Mouse (Mus musculus) liver, adult 2 months (tissue): ENCODE results near the gene Lyrm7. TPM values are rescaled to one million over a fixed set of nuclear protein-coding genes. Genes with fewer than 3 reads are reported as not detected.
A peak's percentile ranks its signal among the peaks of the same experiment; 100 is the strongest.

ENCODE experiments used
- DNase-seq: peaks from one replicate; pipeline ENCODE4 v3.0.0-alpha.2; 2011; ENCODE audit warnings: low read depth, low spot score; ENCODE audit errors: extremely low read depth
- H3K27ac ChIP-seq: fragments of 200-500 bp; replicated peaks from 2 replicates; pipeline ENCODE4 v1.5.1; 2012; ENCODE audit warnings: low read depth, mild to moderate bottlenecking, control low read depth, inconsistent platforms, low read length; ENCODE audit not compliant: insufficient read depth
- H3K27me3 ChIP-seq: fragments of 200-500 bp; 2 replicates; pipeline ENCODE4 v1.6.1; 2012; ENCODE audit warnings: mild to moderate bottlenecking, moderate library complexity, low read length, inconsistent platforms; ENCODE audit not compliant: control insufficient read depth, insufficient read depth
- H3K36me3 ChIP-seq: fragments of 200-500 bp; 2 replicates; pipeline ENCODE4 v1.6.1; 2012; ENCODE audit warnings: low read length, inconsistent platforms; ENCODE audit not compliant: control insufficient read depth, insufficient read depth
- H3K4me1 ChIP-seq: fragments of 200-500 bp; 2 replicates; pipeline ENCODE4 v1.6.1; 2011; ENCODE audit warnings: low read length; ENCODE audit not compliant: control insufficient read depth, insufficient read depth
- H3K4me3 ChIP-seq: fragments of 200-500 bp; 2 replicates; pipeline ENCODE4 v1.5.1; 2011; ENCODE audit warnings: low read depth, mild to moderate bottlenecking, control low read depth, low read length, moderate library complexity; ENCODE audit not compliant: insufficient read depth
- H3K79me2 ChIP-seq: fragments of 200-500 bp; 2 replicates; pipeline ENCODE4 v1.6.1; 2012; ENCODE audit warnings: inconsistent platforms, mild to moderate bottlenecking, low read length, moderate library complexity; ENCODE audit not compliant: control insufficient read depth, insufficient read depth
- H3K9ac ChIP-seq: fragments of 200-500 bp; 2 replicates; pipeline ENCODE4 v1.6.1; 2012; ENCODE audit warnings: low read depth, mild to moderate bottlenecking, control low read depth, inconsistent platforms, low read length
- CTCF ChIP-seq: fragments of 200-500 bp; IDR thresholded peaks from 2 replicates; pipeline ENCODE4 v1.5.1; 2011; ENCODE audit warnings: low read depth, low read length, control low read depth
- POLR2A ChIP-seq: fragments of 200-500 bp; IDR thresholded peaks from 2 replicates; pipeline ENCODE4 v1.6.1; 2011; ENCODE audit warnings: low read length, control low read depth; ENCODE audit not compliant: insufficient read depth; ENCODE audit errors: extremely low read depth
- WGBS: fragments of 180-500 bp; shearing (Covaris S2); methylation state at CpG from one replicate; pipeline ENCODE4 v1.1.7; 2018; 5-methylcytosine and 5-hydroxymethylcytosine counted together
- polyA plus RNA-seq: library from polyadenylated mRNA; depleted of rRNA; stranded (reverse); fragments of >200 nt; gene quantifications from 2 replicates; pipeline ENCODE4 v1.2.3, GENCODE M21; 2012
- total RNA-seq: library from RNA; depleted of rRNA; stranded (reverse); fragments of >200 nt; gene quantifications from 2 replicates; pipeline ENCODE4 v1.2.3, GENCODE M21; 2014

Gene Lyrm7
- total and polyA plus RNA-seq, 2 experiments: 1.2 to 1.8 TPM

GRCm38 (mm10) chr11:54879922-54880321 lies 19.2 kb upstream of the Lyrm7 start:
- TF ChIP-seq POLR2A (no peak), CTCF (no peak)
- no peaks in the 10 kb centered on the region for H3K27me3 ChIP-seq
- no peak overlapping the region for H3K4me3 ChIP-seq
- H3K4me1 ChIP-seq: peaks cover 4% of the 10 kb centered on the region; the same call in 1 of the 2 replicates
- H3K27ac ChIP-seq: no peak overlapping the region
- no peaks in the 10 kb centered on the region for H3K79me2 ChIP-seq
- WGBS: 74% methylated on average over 10 of the region's 10 CpGs
- no peaks in the 10 kb centered on the region for H3K36me3 ChIP-seq
- no peak overlapping the region for H3K9ac ChIP-seq
- no peak for DNase-seq

- H3K4me1 ChIP-seq: peaks cover 4% of the 10 kb centered on the region; the same call in 1 of the 2 replicates
- TF ChIP-seq POLR2A (no peak), CTCF (peak; percentile 36)
- WGBS: 37% methylated on average over 4 of the region's 4 CpGs
- no peak overlapping the region for H3K9ac ChIP-seq
- H3K4me3 ChIP-seq: no peak overlapping the region
- H3K27me3 ChIP-seq: no peaks in the 10 kb centered on the region
- peak; percentile 53 for DNase-seq
- H3K36me3 ChIP-seq: no peaks in the 10 kb centered on the region
- no peak overlapping the region for H3K27ac ChIP-seq
- no peaks in the 10 kb centered on the region for H3K79me2 ChIP-seq
Observed at GRCm38 (mm10) chr11:54879434-54879833, 18.7 kb upstream of the Lyrm7 start.

- WGBS: 73% methylated on average over 6 of the region's 6 CpGs
- no peaks in the 10 kb centered on the region for H3K79me2 ChIP-seq
Observed at GRCm38 (mm10) chr11:54878893-54879292, 18.2 kb upstream of the Lyrm7 start.

GRCm38 (mm10) chr11:54876031-54876430 lies 15.3 kb upstream of the Lyrm7 start:
- WGBS: 96% methylated on average over 5 of the region's 5 CpGs

More at GRCm38 (mm10) chr11:54878893-54879292, 18.2 kb upstream of the Lyrm7 start:
- Histone ChIP-seq H3K9ac (no peak overlapping the region), H3K27ac (no peak overlapping the region), H3K4me1 (peaks cover 4% of the 10 kb centered on the region; the same call in 1 of the 2 replicates), H3K27me3 (no peaks in the 10 kb centered on the region), H3K36me3 (peaks cover 2% of the 10 kb centered on the region; the same call in 1 of the 2 replicates), H3K4me3 (no peak overlapping the region)
- TF ChIP-seq CTCF (no peak), POLR2A (no peak)
- DNase-seq: no peak

GRCm38 (mm10) chr11:54871831-54872537 lies 11.3 kb upstream of the Lyrm7 start:
- H3K36me3 ChIP-seq: peaks cover 34% of the 10 kb centered on the region
- H3K27ac ChIP-seq: 0 out of 2 replicates have a peak overlapping the region, but pooled peaks have one; percentile 21
- WGBS: 34% methylated on average over 7 of the region's 7 CpGs

More at GRCm38 (mm10) chr11:54876031-54876430, 15.3 kb upstream of the Lyrm7 start:
- Histone ChIP-seq H3K79me2 (no peaks in the 10 kb centered on the region), H3K4me3 (no peak overlapping the region), H3K27me3 (no peaks in the 10 kb centered on the region), H3K9ac (no peak overlapping the region), H3K27ac (no peak overlapping the region), H3K4me1 (peaks cover 5% of the 10 kb centered on the region), H3K36me3 (peaks cover 21% of the 10 kb centered on the region)
- DNase-seq: no peak
- TF ChIP-seq POLR2A: no peak
- no peak for TF ChIP-seq CTCF

GRCm38 (mm10) chr11:54869318-54869717 lies 8.6 kb upstream of the Lyrm7 start:
- H3K4me1 ChIP-seq: peaks cover 9% of the 10 kb centered on the region
- no peak overlapping the region for H3K9ac ChIP-seq
- DNase-seq: no peak
- H3K27ac ChIP-seq: no peak overlapping the region
- WGBS: 78% methylated on average over 3 of the region's 3 CpGs
- no peak overlapping the region for H3K4me3 ChIP-seq
- TF ChIP-seq CTCF (no peak), POLR2A (no peak)
- no peaks in the 10 kb centered on the region for H3K27me3 ChIP-seq
- peaks cover 34% of the 10 kb centered on the region for H3K36me3 ChIP-seq
- H3K79me2 ChIP-seq: peaks cover 7% of the 10 kb centered on the region; the same call in 1 of the 2 replicates

More at GRCm38 (mm10) chr11:54871831-54872537, 11.3 kb upstream of the Lyrm7 start:
- Histone ChIP-seq H3K27me3 (no peaks in the 10 kb centered on the region), H3K79me2 (0 out of 2 replicates have a peak, but pooled peaks cover 3% of the 10 kb centered on the region), H3K4me1 (peaks cover 9% of the 10 kb centered on the region), H3K9ac (no peak overlapping the region), H3K4me3 (no peak overlapping the region)
- DNase-seq: peak; percentile 68
- TF ChIP-seq POLR2A (no peak), CTCF (no peak)
